Mouse (Mus musculus) induced T-regulatory cell, adult 2 months (primary cell): Measurements from ENCODE around the gene Cdk7.

Source experiments
- DNase-seq: peaks from one replicate; pipeline ENCODE4 v3.0.0-alpha.2; 2012; ENCODE audit warnings: low read depth

Cdk7 gene

DNA sequence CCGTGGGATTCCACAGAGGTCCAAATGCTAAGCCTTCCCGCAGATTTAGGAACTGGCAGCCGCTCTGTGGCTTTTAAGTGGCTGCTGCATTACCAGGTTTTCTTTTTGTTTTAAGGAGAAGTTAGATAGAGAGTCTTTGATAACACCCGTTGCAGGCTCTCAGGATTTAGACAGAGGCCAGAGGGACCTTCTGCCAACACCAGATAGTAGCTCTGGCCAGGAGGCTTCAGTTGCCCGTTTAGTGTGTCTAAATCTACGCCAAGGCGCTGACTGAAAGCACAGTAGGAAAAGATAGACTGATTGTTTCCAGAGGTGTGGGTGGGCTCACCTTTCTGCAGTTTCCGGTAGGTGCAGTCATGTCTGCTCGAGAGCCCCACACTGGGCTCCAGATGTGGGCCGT is 5.5 kb downstream of the Cdk7 start:
- no peak for DNase-seq

DNA sequence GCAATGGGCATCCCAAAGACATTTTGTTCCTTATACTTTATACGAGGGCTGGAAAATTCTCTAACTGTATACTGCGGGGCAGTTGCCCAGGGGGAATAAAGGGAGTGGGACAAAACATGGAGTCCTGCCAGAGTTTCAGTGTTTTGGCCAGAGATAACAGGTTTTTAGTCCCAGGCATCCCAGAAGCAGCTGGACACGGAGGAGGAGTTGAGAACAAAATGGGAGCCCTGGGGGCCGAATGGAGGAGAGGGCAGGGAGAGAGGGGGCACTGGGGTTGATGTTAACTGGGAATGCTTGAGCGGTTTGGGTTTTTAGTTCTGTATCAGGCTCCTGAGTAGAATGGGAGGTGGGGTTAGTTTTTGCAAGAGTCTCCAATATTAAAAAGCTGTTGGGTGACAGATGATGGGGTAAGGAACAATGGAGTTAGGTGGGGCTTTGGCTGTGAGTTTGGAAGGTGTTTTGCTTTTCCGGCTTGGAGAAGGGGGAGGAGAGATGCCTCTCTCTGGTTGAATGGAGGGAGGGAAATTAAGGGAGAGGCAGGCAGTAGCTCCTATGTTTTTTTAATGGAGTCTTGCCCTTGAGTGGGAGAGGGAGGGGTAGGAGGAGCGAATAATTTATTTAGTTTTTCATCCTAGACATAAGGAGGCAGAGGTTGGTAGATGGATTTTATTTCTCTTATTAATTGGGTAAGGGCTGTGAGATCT is 6.5 kb downstream of the Cdk7 start:
- DNase-seq, result no peak

DNA sequence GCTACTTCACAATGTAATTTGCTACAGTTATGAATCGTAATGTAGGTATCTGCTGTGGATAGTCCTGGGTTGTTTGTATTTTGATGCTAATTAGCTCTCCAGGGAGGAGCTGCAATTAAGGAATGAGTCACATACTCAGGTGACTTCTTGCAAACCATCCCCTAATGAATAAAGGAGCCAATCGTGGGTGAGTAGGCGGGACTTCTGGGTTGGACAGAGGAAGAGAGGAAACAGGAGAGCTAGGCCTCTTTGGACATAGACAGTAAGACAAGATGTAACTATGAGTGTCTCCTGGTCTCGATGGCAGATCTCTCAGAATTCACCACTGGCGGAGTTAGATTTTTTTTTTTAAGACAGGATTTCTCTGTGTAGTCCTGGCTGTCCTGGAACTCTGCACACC is 9.1 kb downstream of the Cdk7 start:
- DNase-seq, result no peak

DNA sequence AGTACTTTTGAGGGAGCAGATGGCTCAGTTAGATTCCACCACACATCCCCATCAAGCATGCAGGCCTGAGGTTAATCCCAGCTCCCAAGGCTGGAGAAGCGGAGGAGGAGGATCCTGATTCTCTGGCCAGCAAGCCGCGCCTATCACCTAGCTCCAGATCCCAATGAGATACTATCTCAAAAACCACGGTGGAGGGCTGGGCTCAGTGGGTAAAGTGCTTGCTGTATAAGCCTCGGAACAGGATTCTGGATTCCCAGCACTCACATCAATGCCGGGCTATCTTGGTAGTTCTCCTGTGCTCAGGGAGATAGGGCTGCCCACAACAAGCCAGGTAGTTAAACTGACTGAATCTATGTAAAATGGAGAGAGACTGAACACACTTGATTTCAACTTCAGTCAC is 15.3 kb downstream of the Cdk7 start:
- DNase-seq, result no peak

DNA sequence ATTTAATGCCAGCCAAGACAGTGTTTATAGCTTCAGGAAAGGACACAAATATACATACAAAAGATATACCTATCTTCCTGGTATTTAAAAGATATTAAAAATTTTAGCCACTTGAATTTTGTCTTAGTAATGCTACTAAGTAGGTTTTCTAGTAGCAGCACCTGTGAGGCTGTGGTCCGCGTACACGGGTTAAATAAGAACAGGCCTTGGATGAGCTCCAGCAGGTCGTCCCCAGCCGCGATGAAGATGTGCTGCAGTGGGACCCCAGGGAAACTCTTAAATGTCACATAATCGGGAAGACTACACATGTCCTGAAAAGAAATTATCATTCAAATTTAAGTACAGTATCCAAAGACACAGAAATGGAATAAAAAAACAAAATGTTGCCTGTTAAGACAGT is 24.5 kb downstream of the Cdk7 start:
- no peak for DNase-seq

DNA sequence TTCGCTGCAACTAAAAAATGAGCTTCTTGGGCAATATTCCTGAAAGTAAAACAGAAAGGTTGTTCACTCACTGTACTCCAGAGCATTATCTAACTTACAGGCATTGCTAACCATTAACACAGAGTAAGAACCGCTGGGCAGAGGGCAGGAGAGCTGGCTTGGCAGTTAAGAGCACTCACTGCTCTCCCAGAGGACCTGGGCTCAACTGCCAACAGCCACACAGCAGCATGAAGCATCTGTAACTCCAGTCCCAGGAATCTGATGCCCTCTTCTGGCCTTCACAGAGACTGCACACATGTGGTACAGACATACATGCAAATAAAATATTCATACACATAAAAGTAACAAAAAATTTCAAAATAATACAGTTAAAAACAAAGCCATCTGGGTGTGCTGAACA is 27.3 kb downstream of the Cdk7 start:
- no peak for DNase-seq

DNA sequence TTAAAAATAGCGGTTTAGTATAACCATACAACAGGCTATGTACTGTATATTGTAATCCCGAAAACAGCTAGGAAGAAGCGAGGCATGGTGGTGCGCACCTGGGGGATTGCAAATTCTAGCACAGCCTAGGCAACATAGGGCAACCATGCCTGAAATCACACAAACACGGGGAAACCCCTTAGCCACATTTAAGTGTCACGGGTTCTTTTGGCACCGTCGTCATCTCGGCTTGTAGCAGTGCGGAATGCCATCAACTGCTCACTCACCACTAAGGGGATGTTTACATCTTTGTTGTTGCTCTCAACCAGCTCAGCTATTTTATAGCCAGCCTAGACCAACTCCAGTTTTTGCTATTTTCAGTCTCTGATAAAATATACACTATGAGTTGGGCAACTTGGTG is 31.9 kb downstream of the Cdk7 start:
- no peak for DNase-seq

DNA sequence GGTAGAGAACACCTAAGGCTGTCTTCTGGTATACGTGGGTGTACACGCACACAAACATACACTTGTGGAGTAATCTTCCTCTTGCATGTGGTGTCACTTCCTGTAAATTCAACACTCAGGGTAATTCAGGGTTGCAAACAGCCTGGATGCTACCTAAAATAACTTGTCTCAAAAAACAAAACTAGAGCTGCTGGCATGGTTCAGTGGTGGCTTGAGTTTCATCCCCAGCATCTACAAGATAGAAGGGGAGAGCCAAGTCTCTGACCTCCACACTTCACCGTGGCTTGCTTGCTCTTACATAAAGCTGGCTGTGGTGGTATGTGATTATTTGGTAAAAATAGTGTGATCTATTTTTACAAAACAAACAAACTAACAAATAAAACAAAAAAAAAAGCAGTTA is 33.2 kb downstream of the Cdk7 start:
- no peak for DNase-seq

DNA sequence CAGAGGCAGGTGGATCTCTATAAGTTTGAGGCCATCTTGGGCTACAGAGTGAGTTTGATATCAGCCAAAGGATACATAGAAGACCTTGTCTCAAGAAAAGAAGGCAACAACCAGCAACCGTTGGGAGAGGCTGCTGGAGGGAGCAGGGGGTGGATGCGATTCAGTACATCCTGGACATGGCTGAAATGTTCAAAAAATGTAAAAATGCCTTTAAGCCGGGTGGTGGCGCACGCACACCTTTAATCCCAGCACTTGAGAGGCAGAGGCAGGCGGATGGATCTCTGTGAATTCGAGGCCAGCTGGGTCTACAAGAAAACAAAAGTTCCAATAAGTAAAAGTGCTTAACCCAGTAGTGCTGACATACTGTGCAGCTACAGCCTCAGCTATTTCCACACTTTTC is 43.2 kb downstream of the Cdk7 start:
- DNase-seq, result no peak

DNA sequence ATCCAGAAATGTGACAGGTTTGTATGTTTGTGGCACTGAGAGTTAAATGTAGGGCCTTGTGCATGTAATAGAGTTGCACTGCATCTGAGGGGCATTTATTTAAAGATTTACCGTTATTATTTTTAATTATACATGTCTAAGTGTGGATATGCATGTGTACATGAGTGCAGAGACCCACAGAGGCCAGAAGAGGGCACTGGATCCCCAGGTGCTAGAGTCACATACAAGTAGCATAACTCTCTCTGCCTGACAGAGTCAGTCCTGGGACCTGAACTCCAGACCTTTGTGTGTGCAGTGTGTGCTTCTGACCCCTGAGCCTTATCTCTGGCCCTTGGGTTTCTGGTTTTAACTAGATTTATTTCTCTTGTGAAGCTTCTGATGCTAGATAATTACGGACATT is 46.4 kb downstream of the Cdk7 start:
- DNase-seq, result peak; percentile 46

DNA sequence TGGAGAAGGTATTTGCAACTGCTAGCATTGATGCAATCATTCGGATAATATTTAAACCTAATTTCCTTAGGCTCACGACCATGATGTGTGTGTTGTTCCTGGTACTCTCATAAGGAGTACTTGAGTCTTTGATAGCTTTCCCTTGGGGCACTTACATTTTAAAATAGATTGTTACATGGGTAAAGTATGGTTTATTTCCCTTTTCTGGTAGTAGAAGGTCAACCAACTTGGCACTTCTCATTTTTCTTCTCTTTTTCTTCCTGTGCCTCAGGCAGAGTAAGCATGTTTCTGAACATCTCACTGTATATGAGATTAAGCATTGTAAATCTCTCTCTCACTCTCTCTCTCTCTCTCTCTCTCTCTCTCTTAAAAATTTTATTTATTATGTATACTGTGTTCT is 47.9 kb downstream of the Cdk7 start:
- DNase-seq, result no peak

DNA sequence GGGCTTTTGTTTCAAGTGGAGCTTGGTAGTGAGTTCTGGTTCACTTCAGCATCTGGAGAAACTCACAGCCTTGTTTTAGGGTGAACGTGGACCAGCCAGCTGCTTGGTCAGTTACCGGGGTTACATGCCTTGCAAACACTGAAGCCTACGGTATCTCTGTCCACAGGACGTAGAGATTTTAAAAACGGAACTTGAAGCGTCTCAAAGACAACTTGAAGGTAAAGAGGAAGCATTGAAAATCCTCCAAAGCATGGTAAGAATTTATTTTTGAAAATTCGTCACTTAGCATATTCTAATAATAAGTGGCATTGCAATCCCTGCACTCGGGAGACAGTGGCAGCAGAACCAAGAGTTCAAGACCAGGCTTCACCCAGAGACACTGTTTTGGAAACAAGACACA is 49.1 kb downstream of the Cdk7 start:
- no peak for DNase-seq

DNA sequence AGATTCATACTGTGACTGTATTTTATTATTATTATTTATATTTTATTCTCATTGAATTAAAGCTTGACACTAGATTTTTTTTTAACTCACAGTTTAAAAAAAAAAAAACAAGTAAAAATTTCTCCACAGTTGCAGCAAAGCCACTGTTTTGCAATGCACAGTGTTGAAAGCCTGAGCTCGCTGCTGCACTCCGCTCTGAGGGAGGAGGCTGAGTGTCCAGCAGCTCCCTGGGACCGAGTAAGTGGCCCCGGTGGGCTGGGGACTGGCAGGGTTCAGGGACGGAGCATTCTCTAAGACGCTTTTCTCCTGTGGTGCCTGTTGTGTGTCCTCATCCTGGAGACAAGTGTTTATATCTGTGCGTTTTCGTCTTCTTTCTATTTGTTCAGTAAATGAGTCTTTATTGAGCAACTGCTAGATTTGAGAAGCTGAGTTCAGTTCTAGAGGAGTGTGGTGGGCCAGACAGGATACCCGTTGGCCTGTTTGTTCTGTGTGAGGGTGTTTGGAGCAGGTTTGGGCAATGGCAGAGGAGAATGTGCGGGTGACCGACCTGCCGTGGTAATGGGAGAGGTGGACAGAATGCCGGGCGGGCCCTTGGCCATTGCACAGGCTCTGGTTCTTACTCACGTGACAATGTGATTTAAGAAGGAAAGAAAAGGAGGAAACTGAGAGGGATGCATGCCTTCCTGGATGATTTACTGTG is 54.7 kb downstream of the Cdk7 start:
- no peak for DNase-seq

DNA sequence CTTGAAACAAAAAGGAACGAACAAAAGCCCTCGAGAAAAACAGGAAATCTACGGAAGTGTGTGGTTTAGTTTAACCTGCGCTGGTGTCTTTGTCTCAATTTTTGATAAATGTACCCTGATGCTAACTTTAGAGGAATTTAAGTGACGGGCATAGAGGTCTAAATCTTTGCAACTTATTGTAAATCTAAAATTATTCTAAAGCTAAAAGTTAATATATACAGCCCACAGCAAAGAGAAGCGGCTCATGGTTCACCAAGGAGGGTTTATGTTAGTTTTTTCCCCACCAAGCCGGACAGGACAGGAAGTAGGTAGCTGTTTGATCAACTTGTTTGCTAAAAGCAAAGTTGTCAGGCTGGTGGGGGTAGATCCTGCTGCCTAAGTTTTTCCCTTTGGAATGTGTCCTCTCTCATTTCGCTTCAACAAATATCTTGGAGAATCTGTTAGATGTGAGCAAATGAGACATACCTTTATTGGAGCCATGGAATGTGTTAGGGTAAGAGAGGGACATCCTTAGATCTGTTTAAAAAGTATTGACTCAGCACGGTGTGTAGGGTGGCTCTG is 60.5 kb downstream of the Cdk7 start:
- DNase-seq, result peak; percentile 67

DNA sequence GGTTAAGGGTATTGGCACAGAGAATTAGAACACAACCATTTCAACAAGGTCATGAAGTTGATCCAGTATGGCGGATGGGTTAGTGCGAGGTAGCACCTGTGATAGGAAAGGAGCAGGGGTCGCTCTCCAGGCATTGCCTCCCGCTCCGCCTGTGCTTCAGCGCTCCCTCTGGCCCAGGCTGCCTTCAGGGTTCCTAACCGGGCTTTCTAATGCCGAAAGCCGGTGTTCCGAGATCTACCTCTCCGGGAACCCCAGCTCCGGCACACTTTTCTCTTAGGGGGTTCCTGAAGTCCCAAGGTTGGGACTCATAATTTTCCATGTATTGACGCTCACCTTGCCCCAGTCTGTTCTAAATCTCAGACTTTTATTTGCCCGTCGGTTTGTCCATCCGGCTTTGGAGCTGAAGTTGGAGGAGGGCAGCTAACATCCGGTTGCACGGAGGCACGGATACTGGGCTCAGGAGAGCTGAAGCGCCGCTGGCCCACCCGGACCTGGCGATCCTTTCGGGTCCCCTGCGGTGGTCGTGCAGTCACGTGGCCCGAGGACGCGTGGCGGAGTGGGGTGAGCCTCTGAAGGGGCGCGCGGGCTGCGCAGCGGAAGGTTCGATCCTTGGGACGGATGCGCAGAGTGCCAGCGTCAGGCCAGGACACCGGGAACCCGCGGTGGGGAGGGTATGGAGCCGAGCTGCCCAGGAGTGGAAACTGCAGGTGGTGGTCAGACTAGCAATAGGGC is 61.3 kb downstream of the Cdk7 start, which contains the start of gene Ccdc125:
Gene Ccdc125 (plus strand): TSS at position 427 of the 732 bp plus-strand sequence.
- DNase-seq, result peak; percentile 76

DNA sequence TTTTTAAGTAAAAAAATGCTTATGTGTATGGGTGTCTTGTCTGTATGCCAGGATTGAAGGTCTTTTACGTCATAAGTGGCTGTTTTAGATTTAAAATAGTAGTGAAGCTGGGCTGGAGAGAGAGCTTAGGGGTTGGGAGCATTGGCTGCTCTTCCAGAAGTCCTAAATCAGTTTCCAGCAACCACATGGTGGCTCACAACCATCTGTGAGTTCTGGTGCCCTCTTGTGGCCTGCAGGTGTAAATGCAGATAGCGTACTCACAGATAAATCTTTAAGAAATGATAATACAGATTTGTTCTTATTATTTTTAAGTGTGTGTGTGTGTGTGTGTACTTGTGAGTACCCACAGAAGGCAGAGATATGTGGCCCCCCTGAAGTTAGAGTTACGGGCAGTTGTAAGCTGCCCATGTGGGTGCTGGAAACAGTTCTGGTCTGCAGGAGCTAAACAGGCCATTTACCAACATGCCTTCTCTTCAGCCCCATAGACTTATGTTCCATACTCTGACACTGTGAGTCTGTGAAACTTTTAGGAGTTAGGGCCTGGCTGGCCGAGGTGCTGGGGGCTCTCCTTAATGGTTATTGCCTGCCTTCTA is 70.8 kb downstream of the Cdk7 start:
- DNase-seq, result peak; percentile 88

DNA sequence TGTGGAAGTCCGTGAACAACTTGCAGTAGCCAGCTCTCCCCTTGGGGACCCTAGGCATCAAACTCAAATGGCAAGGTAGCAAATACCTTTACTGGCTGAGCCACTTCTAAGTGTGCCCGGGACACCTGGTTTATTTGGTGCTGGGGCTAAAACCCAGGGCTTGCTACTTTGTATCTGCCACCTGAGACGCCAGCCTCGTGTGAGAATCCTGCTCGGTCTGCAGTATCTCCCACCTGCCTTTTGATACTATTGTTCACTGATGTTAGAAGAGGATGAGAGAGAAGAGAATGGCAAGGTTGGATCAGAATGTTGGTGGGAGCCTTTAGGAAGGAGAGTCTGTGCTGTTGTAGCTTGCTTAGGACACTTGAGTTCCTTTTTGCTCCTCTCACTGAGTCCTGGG is 72.6 kb downstream of the Cdk7 start:
- DNase-seq, result no peak
